Mouse (Mus musculus): ENCODE measurements at regions not wholly inside any gene's neighbourhood (a gene's known extent, or its start where the extent isn't known, plus 50 kb on each side); places are given as distances from the start of the nearest gene placed in this dataset.

- no peak for DNase-seq
These were observed 325.4 kb downstream of the Tfec start for GRCm38 (mm10) chr6:16572828-16573227.

GRCm38 (mm10) chr6:16551945-16552673 is 346.1 kb downstream of the Tfec start:
- no peak for DNase-seq

DNA sequence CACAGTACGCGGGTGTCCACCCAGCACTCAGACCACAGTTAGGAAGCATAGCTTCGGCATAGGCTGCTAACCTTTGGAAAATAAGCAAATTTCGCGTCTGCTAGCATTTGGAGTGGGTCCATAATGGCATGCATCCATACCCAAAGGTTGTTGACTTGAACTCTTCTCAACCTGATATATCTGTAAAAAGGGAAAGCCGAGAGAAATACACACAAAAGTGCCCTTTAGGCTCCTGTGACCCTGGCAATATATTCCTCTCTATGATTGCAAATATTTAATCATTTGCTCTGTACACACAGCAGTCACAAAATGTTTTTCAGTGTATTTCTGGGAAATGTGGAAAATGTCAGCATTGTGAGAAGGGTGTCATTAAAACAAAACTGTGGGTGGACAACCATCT is 347.1 kb downstream of the Tfec start:
- DNase-seq = no peak

DNA sequence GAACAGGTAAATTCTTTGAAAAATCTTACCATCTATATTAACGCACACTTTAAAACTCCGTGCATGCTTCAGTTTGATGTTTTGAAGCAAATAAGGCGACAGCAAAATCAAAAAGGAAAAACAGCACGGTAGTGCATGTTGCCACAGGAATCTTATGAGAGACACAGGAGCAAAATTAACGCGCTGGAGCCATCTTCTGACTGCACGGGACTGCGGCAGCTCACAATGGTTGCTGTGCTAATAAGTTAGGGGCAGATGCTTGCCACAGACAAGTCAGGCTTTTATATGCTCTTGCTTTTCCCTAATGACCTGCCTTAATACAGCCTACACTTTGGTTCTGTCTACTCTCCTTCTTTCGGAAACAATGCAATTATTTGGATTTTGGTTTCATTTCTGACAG is 347.8 kb downstream of the Tfec start:
- peak; percentile 40 for DNase-seq

DNA sequence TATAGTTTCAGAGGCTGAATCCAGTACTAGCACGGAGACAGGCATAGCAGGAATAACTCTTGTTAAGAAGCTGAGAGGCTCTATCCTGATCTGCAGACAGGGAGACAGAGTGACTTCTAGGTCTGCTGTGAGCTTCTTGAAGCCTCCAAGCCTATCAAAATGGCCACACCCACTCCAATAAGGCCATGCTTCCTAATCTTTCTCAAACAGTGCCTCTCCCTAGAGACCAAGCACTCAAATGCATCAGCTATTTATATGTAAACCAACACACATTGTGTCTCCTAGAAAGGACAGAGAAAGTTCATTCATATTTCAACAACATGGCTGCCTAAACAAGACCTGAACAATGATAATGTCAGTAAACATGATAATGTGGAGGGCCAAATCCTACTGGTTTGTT is 384.2 kb downstream of the Tfec start:
- DNase-seq = no peak

- DNase-seq = no peak
These were observed 384.7 kb downstream of the Tfec start for GRCm38 (mm10) chr6:16513541-16513940.

DNA sequence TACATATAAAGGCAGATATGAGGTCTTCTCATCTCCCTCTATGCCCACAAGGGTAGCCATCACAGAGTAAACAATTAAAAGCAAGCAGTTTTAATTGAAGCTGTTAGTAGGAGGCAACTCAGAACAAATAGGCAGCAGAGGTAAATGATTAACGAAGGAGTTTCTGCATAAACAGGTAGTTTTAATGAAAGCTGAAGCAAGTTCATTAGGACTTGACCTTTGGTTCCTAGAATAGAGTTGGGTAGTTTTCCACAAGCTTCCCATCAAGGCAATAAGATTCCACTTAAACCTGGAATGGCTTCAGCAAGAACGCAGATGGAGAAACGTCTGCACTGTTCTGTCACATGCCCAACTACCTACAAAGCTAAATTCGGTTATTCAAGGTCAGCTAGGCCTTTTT is 394.4 kb downstream of the Tfec start:
- no peak for DNase-seq

- DNase-seq = no peak
These were observed 411.1 kb downstream of the Tfec start for GRCm38 (mm10) chr6:16487015-16487630.

GRCm38 (mm10) chr6:16483295-16483694 is 414.9 kb downstream of the Tfec start:
- no peak for DNase-seq

DNA sequence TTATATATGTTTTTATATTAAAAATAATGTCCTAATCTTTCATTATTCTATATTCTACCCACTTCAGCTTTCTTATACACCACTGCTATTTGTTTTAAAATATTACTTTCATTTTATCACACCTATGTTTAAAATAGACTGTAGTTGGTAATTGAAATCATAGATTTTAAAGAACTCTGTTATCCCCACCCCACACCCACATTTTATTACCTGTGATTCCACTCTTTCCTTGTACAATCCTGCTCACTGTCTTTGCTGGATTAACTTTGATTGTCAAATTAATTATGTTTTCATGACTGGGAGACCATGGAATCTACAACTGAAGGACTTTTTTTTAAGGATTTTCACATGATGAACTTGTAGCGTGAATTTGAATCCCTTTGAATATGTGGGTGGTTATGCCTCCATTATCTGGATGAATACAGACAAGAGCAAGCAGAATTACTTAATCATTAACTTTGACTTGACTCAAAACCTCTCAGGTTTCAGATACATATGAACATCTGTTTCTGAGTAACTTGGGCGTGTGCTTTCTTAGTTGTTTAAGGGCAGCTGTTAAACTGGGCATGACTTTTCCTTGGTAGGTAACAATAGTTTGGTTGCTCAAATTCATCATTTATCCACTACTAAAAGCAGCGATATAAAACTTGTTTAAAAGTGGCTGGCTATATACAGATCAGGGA is 429.4 kb downstream of the Tfec start:
- no peak for DNase-seq

DNA sequence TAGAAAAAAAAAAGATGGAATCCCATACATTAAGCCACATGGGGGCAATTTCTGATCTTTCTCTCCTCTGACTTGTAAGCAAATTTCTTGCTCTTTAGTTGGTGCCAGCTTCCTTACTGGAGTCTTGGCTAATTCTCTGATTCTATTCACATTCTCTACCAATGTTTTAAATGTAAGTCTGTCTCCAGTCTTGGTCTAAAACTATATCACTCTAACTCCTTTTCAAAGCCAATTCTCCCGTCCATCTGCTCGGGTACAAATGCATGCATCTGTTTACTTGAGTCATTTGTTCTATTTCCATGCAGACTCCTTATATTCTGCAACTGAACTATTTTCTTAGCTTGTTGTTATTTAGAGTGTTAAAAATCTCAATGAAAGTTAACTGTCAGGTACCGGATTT is 440.0 kb downstream of the Tfec start:
- no peak for DNase-seq

All from kidney, postnatal 4 days (tissue).